Mouse (Mus musculus) cerebellum, postnatal 36 days (tissue): ENCODE measurements around the gene Olfr1283.
"Not testable (repeated sequence)": the region's sequence is repeated elsewhere in the genome, so short reads cannot be mapped to it uniquely, and the experiment has no call there.

ENCODE experiments used
- DNase-seq, 2 experiments: peaks; one replicate each; pipeline ENCODE4 v3.0.0; 2021 to 2022; ENCODE audit warnings: mixed read lengths in 2 of 2

Olfr1283 gene

GRCm38 (mm10) chr2:111366490-111366889, at the start of gene Olfr1283:
Olfr1283 (plus strand) TSS chr2:111366790.
- DNase-seq: no peak

DNA sequence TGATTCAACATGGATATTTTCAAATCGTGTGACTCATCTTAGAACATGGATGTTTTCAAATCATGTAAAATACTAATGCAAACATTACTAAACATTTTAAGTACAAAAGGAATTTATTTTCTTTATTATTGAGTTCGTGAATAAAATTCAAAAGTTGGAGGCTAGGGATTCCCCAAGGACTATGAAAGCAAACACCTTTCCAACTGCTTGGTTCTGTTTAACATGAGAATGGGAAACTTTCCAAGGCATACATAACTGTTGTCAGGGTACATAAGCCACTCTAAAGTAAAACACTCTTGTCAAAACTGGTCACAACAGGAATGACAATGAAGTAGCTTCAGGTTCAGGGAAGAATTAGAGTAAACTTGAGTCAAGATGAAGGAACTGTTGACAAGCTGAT, 40.4 kb upstream of the Olfr1283 start, which contains the start of gene Olfr1281:
TSS of gene Olfr1281 (plus strand) at position 301 of the 400 bp plus-strand sequence.
- DNase-seq: no peak

DNA sequence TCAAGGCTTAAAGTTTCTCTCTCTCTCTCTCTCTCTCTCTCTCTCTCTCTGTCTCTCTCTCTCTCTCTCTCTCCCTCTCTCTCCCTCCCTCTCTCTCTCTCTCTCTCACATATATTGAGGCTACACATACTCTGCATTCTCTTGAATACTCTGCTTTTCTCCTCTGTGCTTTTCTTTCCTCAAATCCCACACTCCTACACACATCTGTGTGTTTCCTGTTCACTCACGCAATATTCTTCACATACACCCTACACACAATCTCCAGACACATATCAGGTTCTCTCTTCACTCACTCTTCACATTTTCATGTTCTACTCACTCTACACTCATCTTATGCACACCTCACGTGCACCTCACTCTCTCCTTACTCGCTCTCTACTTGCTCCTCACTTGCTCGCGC, 32.9 kb upstream of the Olfr1283 start:
- not testable (repeated sequence) for DNase-seq

- DNase-seq: no peak
Measured at GRCm38 (mm10) chr2:111335976-111336375, 30.6 kb upstream of the Olfr1283 start, which contains the start of gene Olfr1282. Olfr1282 (minus strand) TSS chr2:111336076.

- DNase-seq: no peak
Measured at GRCm38 (mm10) chr2:111375222-111375621, 8.6 kb downstream of the Olfr1283 start, which contains the start of gene Olfr1284. Olfr1284 (plus strand) TSS chr2:111375522.
